Mouse (Mus musculus): Measurements from ENCODE around the gene Prss12.
"Not testable (repeated sequence)": the region's sequence is repeated elsewhere in the genome, so short reads cannot be mapped to it uniquely, and the experiment has no call there.

The Prss12 gene

DNA sequence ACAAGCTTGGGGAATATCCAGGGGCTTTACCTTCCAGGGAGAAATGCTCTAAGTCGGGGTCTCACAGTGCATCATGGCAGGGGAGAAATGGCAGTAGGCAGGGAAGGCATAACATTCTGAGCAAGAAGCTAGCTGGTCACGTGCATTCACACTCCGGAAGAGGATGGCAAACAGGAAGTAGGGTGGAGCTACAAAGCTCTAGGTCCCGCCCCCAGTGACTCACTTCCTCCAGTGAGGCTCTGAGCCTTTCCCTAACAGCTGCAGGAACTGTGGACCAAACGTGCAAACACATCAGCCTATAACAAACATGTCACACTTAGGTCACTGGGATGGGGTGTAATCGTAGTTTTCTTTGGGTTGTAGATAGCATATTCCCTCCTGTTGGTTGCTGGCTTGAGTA is 15.6 kb downstream of the Prss12 start:
- DNase-seq (ENCODE audit: extremely low spot score, low read depth, low spot score), result no peak

DNA sequence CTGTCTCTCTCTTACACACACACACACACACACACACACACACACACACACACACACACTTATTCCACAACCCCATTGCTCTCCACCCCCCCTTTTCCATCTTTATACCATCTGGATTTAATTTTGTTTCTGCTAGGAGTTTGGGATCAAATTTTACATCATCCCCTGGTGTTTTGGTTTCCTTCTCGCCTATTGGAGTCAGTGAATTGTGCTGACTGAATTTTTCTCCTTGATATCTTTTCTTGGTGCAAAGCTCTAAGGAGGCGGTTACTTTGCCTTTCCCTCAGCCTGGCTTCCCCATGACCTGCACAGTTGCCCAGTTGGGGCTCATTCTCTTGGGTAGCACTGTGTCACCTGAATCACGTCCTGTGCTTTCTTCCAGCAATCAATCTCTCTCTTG is 30.1 kb downstream of the Prss12 start:
- DNase-seq (ENCODE audit: extremely low spot score, low read depth, low spot score), result no peak

DNA sequence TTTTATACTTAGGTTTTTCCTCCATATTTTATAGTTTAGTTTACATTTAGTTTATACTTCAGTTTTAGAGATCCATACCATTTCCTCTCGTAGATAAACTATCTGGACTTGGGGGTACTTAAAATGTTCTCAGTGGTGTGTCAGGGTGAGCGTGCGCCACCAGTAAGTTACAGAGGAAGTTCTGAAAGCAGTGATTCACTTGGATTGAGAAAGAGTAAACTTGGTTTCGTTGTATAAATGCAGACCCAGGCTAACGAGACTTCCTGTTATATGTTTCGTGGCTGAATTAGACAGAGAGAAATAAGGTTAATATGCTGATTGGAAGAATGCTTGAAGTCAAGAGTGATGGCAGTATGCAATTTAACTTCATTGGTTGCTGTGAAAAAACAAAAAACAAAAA is 34.6 kb downstream of the Prss12 start:
- DNase-seq (ENCODE audit: extremely low spot score, low read depth, low spot score), result no peak

DNA sequence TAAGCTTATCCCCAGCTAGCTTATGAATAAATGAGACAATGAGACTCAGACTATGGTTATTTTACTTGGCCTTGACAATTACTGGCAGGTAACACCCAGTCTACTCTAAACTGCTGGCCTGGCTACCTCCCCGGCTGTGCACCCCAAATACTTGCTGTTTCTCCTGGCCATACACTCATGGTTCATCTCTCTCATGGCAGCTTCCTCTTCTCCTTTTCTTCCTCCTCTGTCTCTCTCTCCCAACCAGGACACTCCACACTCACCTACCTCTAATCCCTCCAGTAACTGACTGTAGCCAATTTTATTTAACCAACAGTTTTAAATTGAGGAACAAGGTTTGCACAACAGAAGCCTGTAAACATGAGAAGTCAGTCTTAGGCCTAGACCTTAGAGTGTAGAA is 45.1 kb downstream of the Prss12 start:
- no peak for DNase-seq (ENCODE audit: extremely low spot score, low read depth, low spot score)

DNA sequence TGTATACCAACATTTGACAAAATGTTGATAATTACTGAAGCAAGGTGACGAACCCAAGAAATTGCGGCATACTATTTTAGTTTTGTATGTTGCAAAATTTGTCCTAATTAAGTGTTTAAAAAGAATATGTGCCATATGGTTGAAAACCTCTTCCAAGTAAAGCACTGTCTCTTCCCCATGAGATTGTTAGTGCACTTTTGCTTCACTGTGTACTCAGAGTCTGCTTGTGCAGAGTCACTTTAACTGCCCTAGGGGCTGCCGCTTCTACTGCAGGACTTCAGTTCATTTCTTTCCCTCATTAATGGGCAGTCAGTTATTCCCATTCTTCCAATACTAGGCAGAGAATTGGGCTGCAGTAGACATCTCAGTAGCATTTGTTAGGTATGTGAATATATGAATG is 46.5 kb downstream of the Prss12 start:
- DNase-seq (ENCODE audit: extremely low spot score, low read depth, low spot score), result no peak

DNA sequence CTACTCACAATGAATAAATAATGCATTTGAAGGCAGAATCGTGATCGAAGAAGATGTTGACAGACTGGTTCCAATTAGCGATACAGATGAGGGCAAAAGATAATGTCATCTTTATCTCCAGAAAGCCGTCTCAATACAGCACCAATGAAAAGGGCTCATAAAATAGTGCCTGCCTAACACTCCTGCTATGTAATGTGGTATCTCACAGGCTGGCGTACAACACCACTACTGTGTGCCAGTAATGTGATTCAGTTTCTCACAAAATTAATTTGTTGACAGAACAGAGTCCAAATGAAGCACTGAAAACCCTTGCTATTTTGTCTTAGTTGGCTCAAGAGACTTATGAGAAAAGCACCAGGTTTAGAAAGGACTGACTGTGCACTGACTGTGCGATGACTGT is 48.4 kb downstream of the Prss12 start:
- DNase-seq (ENCODE audit: extremely low spot score, low read depth, low spot score), result no peak

DNA sequence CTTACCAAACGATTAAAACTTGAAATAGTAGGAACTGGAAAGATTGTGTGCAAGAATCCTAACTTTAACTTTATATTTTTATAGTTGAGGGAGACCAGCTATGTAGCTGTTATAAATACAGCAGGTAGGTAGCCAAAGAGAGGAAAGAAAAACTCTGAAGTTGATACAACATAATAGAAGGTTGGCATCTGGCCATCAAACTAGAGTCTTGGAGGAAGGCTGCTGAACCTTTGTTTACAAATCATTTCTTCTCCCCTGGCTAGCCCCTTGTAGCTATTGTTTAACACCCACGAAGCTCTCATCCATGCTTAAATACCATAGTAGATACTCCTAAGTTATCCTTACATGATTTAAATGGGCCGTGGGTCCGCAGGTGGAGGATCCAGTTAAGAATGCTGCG is 52.1 kb downstream of the Prss12 start:
- DNase-seq (ENCODE audit: extremely low spot score, low read depth, low spot score), result no peak

DNA sequence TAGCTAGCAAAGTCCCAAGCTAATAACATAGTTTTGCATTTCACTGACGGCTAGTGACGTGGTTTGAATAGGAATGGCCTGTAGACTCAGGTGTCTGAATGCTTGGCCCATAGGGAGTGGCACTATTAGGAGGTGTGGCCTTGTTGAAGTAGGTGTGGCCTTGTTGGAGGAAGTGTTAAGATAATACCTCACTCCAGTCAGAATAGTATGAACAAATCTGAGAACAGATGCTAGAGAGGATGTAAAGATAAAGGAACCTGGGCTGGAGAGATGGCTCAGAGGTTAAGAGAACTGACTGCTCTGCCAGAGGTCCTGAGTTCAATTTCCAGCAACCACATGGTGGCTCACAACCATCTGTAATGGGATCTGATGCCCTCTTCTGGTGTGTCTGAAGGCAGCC is 55.1 kb downstream of the Prss12 start:
- not testable (repeated sequence) for DNase-seq (ENCODE audit: extremely low spot score, low read depth, low spot score)

DNA sequence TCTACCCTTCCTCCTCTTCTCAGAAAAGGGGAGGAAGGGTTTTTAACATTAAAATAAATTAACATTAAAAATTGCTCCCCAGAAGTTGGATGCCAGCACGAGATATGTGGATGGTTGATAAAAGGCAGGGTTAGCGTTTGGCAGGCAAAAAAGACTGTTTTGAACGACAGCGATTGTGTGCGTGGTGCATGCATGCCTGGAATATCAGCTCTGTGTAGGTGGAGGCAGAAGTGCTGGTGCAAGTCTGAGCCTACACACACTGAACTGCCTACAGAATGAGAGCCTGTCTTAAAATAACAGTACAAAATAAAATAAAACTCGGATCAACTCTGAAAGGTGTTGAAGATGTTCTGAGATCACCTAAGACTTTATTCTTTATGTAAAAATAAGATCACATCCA is 57.2 kb downstream of the Prss12 start:
- no peak for DNase-seq (ENCODE audit: extremely low spot score, low read depth, low spot score)

DNA sequence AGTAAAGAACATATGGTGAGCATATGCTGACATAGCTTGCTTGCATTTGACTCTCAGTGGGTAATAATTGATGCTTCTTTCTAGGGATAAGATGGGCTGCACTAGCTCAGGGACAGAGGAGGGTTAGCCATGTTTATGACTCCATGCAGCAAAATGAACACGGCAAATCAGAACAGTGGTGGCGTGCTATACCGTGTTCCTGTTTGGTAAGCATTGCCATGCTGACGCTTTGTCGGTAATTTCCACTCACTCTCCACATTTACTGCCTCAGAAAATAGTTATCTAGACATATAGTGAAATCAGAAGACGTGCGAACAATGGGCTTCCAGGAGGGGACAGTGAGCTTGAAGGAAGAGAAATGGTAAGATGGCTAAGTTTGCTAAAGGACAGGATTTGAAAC is 58.1 kb downstream of the Prss12 start:
- DNase-seq (ENCODE audit: extremely low spot score, low read depth, low spot score), result no peak

DNA sequence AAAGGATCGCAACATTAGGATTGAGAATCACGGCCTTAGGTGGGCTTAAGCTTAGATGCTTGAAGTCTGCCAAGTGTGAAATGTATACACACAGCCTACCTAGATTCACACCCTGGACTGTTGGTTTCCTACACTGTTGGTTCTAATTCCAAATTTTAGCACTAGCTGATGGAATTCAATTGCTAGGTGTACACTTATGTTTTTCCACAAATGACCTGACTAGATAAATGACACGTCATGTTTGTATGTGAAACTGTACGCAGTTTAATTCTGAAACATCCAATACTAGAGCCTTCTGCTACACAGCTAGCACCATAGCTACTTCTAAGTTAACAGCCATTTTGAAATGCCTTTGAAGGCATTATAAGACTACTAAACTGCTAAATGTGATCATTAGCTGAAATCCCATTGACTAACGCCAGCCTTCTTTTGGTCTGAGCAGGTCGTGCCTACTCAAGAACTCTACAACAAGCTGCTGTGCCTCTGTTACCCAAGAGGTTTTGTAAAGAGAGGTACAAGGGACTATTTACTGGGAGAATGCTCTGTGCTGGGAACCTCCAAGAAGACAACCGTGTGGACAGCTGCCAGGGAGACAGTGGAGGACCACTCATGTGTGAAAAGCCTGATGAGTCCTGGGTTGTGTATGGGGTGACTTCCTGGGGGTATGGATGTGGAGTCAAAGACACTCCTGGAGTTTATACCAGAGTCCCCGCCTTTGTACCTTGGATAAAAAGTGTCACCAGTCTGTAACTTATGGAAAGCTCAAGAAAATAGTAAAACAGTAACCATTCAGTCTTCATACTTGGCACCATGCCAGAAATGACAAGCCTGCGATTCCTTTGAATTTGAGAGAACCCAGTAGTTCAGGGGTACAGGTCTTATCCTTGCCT is 59.3 kb downstream of the Prss12 start:
- DNase-seq (ENCODE audit: extremely low spot score, low read depth, low spot score), result no peak

DNA sequence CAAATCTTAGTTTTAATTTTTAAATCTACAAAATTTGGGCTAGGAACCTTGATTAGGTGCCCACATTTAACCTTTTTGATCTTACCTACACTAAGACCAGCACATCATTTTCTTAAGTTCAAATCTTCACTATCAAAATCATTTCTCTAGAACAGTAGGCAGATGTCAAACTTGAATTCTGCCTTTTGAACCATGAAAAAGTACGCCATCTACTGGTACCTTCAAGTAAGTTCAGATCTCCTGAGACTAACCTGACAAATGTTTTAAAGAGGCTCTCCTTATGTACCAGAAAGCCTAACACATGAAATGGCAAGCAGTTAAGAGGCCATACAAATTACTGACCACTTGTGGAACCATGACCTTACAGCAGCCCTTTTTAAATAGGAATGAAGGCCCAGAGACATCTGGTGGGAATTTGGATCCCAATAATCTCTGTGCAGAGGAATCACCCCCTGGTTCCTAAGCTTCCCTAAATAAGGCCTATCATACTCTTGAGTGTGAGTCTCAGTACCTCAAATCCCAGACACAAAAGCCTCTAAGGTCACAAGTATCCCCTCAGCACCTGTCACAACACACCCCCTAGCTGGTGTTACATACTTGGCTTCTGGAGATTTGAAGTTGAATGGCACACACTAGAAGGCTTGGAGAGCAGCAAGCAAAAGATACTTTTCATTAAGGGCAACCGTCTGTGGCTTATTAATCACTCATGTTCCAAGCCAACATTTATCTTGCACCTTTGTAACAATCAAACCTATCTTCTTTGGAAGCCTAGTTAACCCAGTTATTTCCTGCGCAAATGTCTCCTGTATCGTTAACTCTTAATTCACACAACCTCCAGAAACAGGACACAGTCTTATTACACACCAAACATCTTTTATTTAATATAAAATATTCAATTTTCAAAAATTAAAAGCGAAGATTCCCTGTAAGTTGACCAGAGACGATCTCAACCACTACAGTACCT is 60.3 kb downstream of the Prss12 start:
- no peak for DNase-seq (ENCODE audit: extremely low spot score, low read depth, low spot score)

DNA sequence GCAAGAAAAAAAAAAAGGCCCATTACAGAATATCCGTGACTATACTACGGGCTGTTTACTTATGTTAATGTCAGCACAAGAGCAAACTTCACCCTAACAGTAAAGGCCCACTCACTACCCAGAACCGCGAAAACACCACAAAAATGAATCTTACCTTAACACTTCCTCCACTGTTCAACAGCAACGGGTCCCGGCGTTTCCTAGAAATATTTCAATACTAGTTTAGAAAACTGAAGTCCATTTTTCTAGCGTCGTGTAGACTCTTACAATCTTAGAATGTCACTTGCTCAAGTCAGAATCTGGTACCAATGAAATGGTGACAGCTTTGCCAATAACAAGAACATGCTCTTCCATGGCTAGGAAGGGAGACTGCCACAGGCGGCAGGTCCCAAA is 60.9 kb downstream of the Prss12 start:
- DNase-seq (ENCODE audit: extremely low spot score, low read depth, low spot score), result no peak

DNA sequence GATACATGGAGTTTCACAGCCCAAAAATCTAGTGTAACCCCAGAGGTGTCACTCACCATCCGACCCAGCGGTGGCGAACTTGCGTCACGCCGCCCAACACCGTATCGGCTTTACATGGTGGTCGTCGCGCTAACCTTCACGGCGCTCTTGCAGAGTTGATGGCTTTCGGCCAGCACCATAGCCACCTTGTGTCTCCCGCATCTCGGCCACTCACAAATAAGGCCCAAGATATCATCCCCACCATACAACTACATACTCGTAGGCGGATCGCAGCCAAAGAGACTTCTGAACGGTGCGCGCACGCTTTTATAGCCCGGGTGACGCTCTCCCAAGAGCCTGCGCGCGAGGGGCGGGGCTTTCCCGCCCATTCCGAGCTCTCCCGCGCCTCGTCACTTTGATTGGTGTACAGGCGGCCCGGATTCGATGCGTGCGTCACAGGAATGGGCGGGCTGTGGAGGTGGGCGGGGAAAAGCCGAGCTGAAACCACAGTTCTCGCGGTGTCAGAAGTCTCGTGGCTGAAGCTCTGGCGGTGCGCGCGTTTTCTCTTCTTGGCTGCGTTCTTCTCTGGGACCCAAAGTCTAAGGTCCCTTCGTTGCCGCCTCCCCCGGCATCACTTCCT is 61.5 kb downstream of the Prss12 start:
- DNase-seq (ENCODE audit: extremely low spot score, low read depth, low spot score), result peak; percentile 92

DNA sequence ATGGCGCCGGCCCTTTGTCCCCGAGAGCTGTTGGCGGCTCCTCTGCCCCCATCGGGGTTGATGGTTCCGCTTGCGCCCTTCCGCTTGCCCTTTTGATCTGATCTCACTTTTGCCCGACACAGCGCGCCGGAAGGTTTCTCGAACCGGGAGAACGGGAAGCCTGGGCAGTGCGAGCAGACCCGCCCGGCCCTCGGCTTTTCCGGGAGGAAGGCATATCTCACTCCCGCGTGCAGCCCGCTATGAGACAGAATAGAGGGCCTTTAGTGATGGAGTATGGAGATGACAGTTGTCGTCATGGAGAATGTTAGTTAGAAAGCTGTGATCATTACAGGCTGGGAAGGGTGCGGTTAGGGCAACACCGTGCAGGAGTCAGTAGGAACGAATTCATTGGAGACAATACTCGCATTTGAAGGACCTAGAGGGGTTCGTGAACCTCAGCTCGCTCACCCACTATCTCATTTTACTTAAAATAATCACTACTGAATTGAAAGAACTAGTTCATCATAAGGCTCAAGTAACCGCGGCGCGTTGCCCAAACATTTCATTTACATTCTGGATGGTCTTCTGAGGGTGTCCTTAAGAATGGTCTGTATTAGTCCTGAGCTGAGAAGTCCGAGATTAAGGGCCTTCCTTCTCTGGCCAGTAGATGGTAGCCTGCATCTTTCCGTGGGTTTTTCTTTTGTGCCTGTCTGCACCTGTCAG is 62.1 kb downstream of the Prss12 start:
- DNase-seq (ENCODE audit: extremely low spot score, low read depth, low spot score), result no peak

DNA sequence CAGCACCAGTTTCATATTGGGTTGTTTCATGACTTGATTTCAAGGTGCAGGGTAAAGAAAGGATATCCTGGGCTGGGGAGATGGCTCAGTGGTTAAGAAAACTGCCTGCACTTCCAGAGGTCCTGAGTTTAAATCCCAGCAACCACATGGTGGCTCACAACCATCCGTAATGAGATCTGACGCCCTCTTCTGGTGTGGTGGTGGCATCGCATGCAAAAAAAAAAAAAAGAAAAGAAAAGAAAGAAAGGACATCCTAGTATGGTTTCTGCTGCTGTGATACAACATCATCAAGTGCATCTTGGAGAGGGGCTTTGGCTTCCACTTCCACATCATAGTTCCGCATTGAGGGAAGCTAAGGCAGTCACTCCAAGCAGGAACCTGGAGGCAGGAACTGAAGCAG is 65.1 kb downstream of the Prss12 start:
- no peak for DNase-seq (ENCODE audit: extremely low spot score, low read depth, low spot score)

DNA sequence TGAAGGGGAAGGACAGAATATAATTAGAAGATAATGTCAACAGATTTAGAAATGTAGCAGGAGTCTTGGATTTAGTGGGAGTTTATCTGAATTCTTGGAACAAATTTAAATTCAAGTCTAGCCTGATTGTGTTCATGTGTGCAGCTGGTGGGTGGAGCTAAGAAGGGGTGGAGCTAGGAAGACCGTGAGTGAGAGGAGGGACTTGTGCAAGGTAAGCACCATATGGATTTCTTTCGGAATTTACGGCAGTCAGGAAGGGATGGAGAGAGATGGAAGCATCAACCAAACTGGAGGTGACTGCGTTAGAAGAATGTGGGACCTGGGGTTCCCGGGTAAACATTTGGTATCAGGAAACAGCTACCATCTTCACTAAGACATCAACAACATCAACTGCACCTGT is 68.2 kb downstream of the Prss12 start:
- DNase-seq (ENCODE audit: extremely low spot score, low read depth, low spot score), result no peak

DNA sequence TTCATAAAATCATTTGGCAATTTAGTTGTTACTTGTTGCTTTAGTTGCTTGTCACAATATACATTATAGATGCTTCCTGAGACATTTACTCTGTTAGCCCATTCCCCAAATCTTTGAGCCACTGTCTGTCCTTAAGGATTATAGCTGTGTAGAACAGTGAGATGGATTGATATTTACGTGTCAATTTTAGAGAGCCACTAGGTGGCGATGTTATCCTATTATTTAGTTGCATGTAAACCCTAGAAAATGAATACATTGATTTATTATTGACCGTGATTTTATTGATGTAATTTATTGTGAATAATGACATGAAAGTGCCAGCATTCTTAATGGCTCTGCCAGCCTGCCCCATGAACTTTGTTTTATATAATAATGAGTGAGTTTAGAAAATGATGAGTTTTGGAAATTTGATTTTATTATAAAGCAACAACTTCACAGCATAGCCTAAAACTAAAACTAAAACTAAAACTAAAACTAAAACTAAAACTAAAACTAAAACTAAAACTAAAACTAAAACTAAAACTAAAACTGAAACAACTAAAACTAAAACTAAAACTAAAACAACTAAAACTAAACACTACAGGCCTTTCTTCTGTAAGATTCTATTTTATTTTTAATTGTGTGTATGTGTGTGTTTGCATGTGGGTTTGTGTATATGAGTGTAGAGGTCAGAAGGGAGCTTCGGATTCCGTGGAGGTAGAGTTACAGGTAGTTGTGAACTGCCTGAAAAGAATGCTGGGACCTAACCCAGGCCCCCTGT is 69.1 kb downstream of the Prss12 start:
- DNase-seq (ENCODE audit: extremely low spot score, low read depth, low spot score), result peak; percentile 73

DNA sequence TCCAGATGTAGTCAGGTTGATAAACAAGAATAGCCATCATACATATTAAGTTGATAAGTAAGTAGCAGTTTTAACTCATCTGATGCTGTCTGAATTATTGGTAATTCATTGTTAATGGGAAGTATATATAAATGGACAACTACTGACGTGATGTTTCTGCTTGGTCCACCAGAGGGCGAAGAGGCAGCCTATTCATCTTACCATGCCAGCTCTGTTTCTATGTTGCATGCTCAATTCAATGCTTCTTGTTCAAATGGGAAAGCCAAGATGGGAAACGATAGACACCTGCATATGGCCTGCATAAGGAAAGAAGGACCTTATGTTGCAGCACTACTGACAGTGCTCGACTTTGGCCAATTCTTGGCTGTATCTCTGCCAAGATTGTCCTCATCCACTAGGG is 70.1 kb downstream of the Prss12 start:
- DNase-seq (ENCODE audit: extremely low spot score, low read depth, low spot score), result no peak
